Mouse (Mus musculus) lung, adult 2 months (tissue): ENCODE results near the gene Pemt. TPM values are rescaled to one million over a fixed set of nuclear protein-coding genes. Genes with fewer than 3 reads are reported as not detected.

Experiments
- DNase-seq: peaks from one replicate; pipeline ENCODE4 v3.0.0; 2022
- H3K4me1 ChIP-seq: fragments of 200-500 bp; 2 replicates; pipeline ENCODE4 v1.6.1; 2011; ENCODE audit warnings: low read length; ENCODE audit not compliant: control insufficient read depth, insufficient read depth
- H3K4me3 ChIP-seq: fragments of 200-500 bp; replicated peaks from 2 replicates; pipeline ENCODE3; 2011; ENCODE audit warnings: low read depth, mild to moderate bottlenecking, control low read depth, low read length; ENCODE audit errors: extremely low read depth
- CTCF ChIP-seq: fragments of 200-500 bp; IDR thresholded peaks from 2 replicates; pipeline ENCODE4 v1.5.1; 2011; ENCODE audit warnings: mild to moderate bottlenecking, low read length, control low read depth; ENCODE audit not compliant: insufficient read depth
- POLR2A ChIP-seq: fragments of 200-500 bp; IDR thresholded peaks from 2 replicates; pipeline ENCODE4 v1.6.1; 2011; ENCODE audit warnings: low read depth, mild to moderate bottlenecking, control low read depth, low read length, borderline replicate concordance; ENCODE audit errors: extremely low read depth
- WGBS: fragments of 180-500 bp; shearing (Covaris S2); methylation state at CpG from one replicate; pipeline ENCODE4 v1.1.7; 2018; 5-methylcytosine and 5-hydroxymethylcytosine counted together
- polyA plus RNA-seq: library from polyadenylated mRNA; depleted of rRNA; stranded (reverse); fragments of >200 nt; gene quantifications from 2 replicates; pipeline ENCODE4 v1.2.3, GENCODE M21; 2012

The Pemt gene
- polyA plus RNA-seq, 1 experiment = 6.4 TPM

GRCm38 (mm10) chr11:60058441-60058840 lies 12.2 kb upstream of the Pemt start:
- no peak for TF ChIP-seq CTCF
- TF ChIP-seq POLR2A = no peak
- no peak for DNase-seq
- Histone ChIP-seq H3K4me3 (no peak overlapping the region), H3K4me1 (no peaks in the 10 kb centered on the region)
- 71% methylated on average over 10 of the region's 10 CpGs for WGBS

GRCm38 (mm10) chr11:60057987-60058386 lies 11.7 kb upstream of the Pemt start:
- TF ChIP-seq POLR2A = no peak
- no peak for TF ChIP-seq CTCF
- Histone ChIP-seq H3K4me1 (no peaks in the 10 kb centered on the region), H3K4me3 (no peak overlapping the region)
- 56% methylated on average over 2 of the region's 2 CpGs for WGBS
- DNase-seq = no peak

GRCm38 (mm10) chr11:60056520-60056919 lies 10.2 kb upstream of the Pemt start:
- no peak for TF ChIP-seq CTCF
- no peak for TF ChIP-seq POLR2A
- DNase-seq = no peak
- 86% methylated on average over 6 of the region's 6 CpGs for whole genome bisulfite sequencing
- Histone ChIP-seq H3K4me3 (no peak overlapping the region), H3K4me1 (no peaks in the 10 kb centered on the region)

DNA sequence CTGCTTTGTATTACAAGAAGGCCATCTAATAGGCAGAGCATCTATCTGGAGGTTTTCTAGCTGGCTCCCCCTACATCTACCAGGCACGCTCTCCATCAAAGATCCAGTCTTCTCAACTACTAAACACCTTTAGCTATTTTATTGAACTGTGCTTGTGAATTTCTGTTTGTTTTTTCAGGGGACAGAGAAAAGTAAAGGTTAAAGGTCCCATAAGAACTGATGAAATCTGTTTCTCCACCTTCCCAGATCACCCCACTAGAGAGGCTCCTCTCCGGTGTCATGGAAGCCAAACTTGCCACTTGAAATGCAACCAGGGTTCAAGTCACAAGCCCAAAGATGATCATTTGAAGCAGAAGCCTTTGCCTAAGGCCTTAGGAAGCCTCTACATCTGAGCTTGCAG lies 2.6 kb upstream of the Pemt start:
- Histone ChIP-seq H3K4me3 (no peak overlapping the region), H3K4me1 (no peaks in the 10 kb centered on the region; the same call in none of the 2 replicates)
- TF ChIP-seq POLR2A (no peak), CTCF (no peak)
- DNase-seq = no peak
- 89% methylated on average over 2 of the region's 2 CpGs for WGBS

GRCm38 (mm10) chr11:60045676-60046057 lies 622 bp downstream of the Pemt start:
- peak overlapping the region; percentile 98 for H3K4me3 ChIP-seq
- 9% methylated on average over 3 of the region's 3 CpGs for WGBS
- DNase-seq = no peak
- TF ChIP-seq CTCF = no peak
- TF ChIP-seq POLR2A = no peak
- H3K4me1 ChIP-seq = no peaks in the 10 kb centered on the region; the same call in none of the 2 replicates

DNA sequence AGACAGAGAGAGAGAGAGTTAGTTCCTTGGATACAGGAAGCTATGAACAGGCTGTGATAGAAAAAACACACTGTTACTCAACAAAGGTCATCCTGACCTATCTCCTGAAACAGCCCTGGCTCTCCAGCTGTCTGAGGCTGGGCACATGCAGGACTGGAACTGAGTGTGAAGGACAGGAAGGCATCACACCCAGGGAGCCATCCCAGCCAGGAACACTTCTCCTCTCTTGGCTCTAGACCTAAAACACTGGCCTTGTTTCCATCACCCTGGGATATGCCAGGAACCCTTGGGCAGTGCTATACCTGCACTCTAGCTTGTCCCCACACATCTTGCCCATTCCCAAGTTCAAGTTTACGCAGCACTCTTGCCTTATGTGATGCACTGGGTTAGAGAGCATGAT lies 1.5 kb downstream of the Pemt start:
- no peak for DNase-seq
- TF ChIP-seq CTCF = no peak
- TF ChIP-seq POLR2A = no peak
- H3K4me1 ChIP-seq = no peaks in the 10 kb centered on the region; the same call in none of the 2 replicates
- H3K4me3 ChIP-seq = no peak overlapping the region
- 96% methylated on average over 1 of the region's 1 CpGs for WGBS

GRCm38 (mm10) chr11:60042277-60042676 lies 4.0 kb downstream of the Pemt start:
- no peak for TF ChIP-seq POLR2A
- TF ChIP-seq CTCF = no peak
- H3K4me1 ChIP-seq = no peaks in the 10 kb centered on the region; the same call in none of the 2 replicates
- no peak for DNase-seq
- H3K4me3 ChIP-seq = no peak overlapping the region

DNA sequence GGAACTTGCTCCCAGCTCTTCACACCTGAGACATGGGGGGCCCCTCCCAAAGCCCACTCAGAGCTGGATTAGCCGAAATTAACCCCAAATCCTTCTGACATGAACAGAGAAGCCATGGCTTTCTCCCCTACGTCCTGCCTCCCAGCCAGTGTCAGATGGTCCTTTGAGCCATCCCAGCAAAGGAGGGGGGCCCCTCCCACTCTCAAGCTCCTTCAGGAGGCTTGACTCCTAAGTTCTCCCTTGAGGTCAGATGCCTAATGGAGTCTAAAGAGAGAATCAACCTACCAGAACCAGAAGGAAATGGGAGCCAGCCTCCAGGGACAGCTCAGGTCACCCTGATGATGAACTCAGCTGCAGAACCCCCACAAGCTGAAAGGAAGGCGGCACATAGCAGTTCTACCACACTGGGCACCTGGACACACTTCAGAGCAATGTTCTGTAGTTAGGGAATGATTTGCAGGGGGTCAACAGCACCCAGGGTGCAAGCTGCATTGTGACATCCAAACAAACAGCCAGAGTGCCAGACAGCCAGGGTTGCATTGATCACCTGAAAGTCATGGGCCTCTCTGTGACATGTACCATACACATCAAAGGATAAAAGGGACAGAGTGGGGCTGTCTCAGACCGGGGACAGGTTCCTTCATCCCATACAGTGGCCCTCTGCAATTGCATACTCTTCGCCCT lies 9.6 kb downstream of the Pemt start:
- DNase-seq = no peak
- no peak for TF ChIP-seq CTCF
- no peak for TF ChIP-seq POLR2A
- 57% methylated on average over 5 of the region's 5 CpGs for WGBS
- Histone ChIP-seq H3K4me3 (no peak overlapping the region), H3K4me1 (no peaks in the 10 kb centered on the region)

DNA sequence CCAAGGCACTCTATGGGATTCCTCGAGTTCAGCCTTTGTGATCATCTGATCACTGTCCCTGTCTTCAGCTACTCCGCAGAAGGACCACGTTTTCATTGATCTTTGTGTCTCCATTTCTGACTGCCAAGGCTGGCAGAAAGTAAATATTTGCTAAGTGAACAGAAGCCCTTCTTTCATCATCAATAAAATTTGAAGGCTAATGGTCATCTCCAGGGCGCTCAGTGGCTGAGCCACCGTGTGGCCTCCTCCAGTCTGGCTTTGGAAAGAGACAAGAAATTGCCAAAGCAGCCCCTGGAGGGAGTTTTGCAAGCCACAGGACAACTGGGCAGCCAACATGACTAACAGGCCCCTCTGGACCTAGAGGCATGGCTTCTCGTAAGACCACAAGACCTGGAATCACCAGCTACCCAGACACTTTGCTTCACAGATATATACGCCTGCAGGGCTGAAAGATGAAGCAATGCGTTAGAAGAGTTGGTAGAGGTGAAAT lies 11.3 kb downstream of the Pemt start:
- TF ChIP-seq POLR2A = no peak
- no peak for TF ChIP-seq CTCF
- Histone ChIP-seq H3K4me1 (no peaks in the 10 kb centered on the region), H3K4me3 (no peak overlapping the region)
- no peak for DNase-seq
- 79% methylated on average over 8 of the region's 8 CpGs for WGBS

DNA sequence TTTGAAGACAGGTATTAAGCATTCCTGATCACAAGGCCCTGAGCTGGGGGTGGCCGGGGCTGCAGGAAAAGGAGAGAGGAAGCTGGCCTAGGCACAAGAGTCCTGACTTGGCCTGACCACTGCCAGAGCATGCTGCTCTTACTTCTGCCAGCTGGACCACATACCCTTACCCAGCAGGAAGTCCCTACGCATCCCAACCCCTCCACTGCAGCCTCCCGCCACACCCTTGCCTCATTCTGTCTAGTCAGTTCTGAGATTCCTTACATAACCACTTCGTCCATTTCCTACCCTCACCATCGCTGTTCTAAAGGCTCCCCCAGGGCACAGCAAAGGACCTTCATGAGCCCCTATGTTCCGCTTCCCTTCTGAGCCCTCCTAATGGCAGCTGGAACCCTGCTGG lies 12.0 kb downstream of the Pemt start:
- TF ChIP-seq CTCF (no peak), POLR2A (no peak)
- no peak for DNase-seq
- WGBS = 68% methylated on average over 6 of the region's 6 CpGs
- Histone ChIP-seq H3K4me3 (no peak overlapping the region), H3K4me1 (no peaks in the 10 kb centered on the region)
